Mouse (Mus musculus) liver, embryonic 13.5 days (tissue): ENCODE measurements around the gene Pcbp3. TPM values are rescaled to one million over a fixed set of nuclear protein-coding genes. Genes with fewer than 3 reads are reported as not detected.

ENCODE experiments used
- ATAC-seq: fragments of 200-750 bp; cut with Nextera tagmentation; 2 replicates; pipeline ENCODE4 v1.8.0; 2017; ENCODE audit warnings: low read depth, mild to moderate bottlenecking, moderate number of reproducible peaks, moderate library complexity
- DNase-seq: peaks from one replicate; pipeline ENCODE4 v3.0.0; 2022
- H3K27ac ChIP-seq: fragments of 300-500 bp; sonication (generic); 2 replicates; pipeline ENCODE4 v1.5.1; 2015; ENCODE audit warnings: moderate library complexity, mild to moderate bottlenecking, inconsistent platforms
- H3K27me3 ChIP-seq: fragments of 300-500 bp; sonication (generic); 2 replicates; pipeline ENCODE4 v1.6.1; 2015; ENCODE audit warnings: mild to moderate bottlenecking, inconsistent platforms
- H3K36me3 ChIP-seq: fragments of 300-500 bp; sonication (generic); 2 replicates; pipeline ENCODE4 v1.6.1; 2015; ENCODE audit warnings: mild to moderate bottlenecking, inconsistent platforms
- H3K4me1 ChIP-seq: fragments of 300-500 bp; sonication (generic); replicated peaks from 2 replicates; pipeline ENCODE4 v1.6.1; 2015; ENCODE audit warnings: inconsistent platforms
- H3K4me2 ChIP-seq: fragments of 300-500 bp; sonication (generic); 2 replicates; pipeline ENCODE4 v1.6.1; 2015; ENCODE audit warnings: inconsistent platforms, mild to moderate bottlenecking, moderate library complexity
- H3K4me3 ChIP-seq: fragments of 300-500 bp; sonication (generic); replicated peaks from 2 replicates; pipeline ENCODE4 v1.5.1; 2015; ENCODE audit warnings: mild to moderate bottlenecking, inconsistent platforms
- H3K9ac ChIP-seq: fragments of 300-500 bp; sonication (generic); 2 replicates; pipeline ENCODE4 v1.6.1; 2015; ENCODE audit warnings: mild to moderate bottlenecking, inconsistent platforms
- H3K9me3 ChIP-seq: fragments of 300-500 bp; sonication (generic); replicated peaks from 2 replicates; pipeline ENCODE4 v1.6.1; 2016; ENCODE audit warnings: inconsistent platforms
- WGBS: fragments of 180-500 bp; shearing (Covaris S2); methylation state at CpG from one replicate; pipeline ENCODE4 v1.1.7; 2015; ENCODE audit not compliant: insufficient replicate concordance; 5-methylcytosine and 5-hydroxymethylcytosine counted together
- polyA plus RNA-seq: library from polyadenylated mRNA; unstranded; fragments of >200 nt; fragmentation: Nextera tagmentation; extraction: Ambion mirVana; gene quantifications from 2 replicates; pipeline ENCODE4 v1.2.1, GENCODE M21; 2015

Pcbp3 gene
- polyA plus RNA-seq, 1 experiment from 2014 or later = 5.1 TPM

GRCm38 (mm10) chr10:76712500-76712899 is 249.2 kb downstream of the Pcbp3 start:
- H3K4me1 ChIP-seq = no peaks in the 10 kb centered on the region
- 68% methylated on average over 3 of the region's 3 CpGs for WGBS
- ATAC-seq = no peak
- no peaks in the 10 kb centered on the region for H3K27me3 ChIP-seq
- no peaks in the 10 kb centered on the region for H3K9me3 ChIP-seq
- no peaks in the 10 kb centered on the region for H3K36me3 ChIP-seq
- no peak for DNase-seq
- no peak overlapping the region for H3K4me2 ChIP-seq
- H3K27ac ChIP-seq = no peak overlapping the region
- no peak overlapping the region for H3K9ac ChIP-seq
- H3K4me3 ChIP-seq = no peak overlapping the region

Other genes starting within 250 kb of the Pcbp3 start
- gene Col6a1, start 235.7 kb downstream of the Pcbp3 start, polyA plus RNA-seq = 8.7 and 9.2 TPM in 2 replicates
- 29.4 and 32.5 TPM in 2 replicates for gene Slc19a1, start 70.4 kb upstream of the Pcbp3 start, polyA plus RNA-seq
- 29.7 and 36.3 TPM in 2 replicates for gene Col18a1, start 204.7 kb upstream of the Pcbp3 start, polyA plus RNA-seq